Mouse (Mus musculus) embryonic fibroblast, embryonic 13.5 days (primary cell): ENCODE results near the gene Ppp4r1. TPM values are rescaled to one million over a fixed set of nuclear protein-coding genes. Genes with fewer than 3 reads are reported as not detected.

Experiments
- H3K27ac ChIP-seq: 2 replicates; pipeline ENCODE4 v1.5.1; 2012; ENCODE audit warnings: low read length, control low read depth, inconsistent platforms; ENCODE audit not compliant: insufficient read depth
- H3K4me1 ChIP-seq: 2 replicates; pipeline ENCODE4 v1.6.1; 2011; ENCODE audit warnings: low read length; ENCODE audit not compliant: control insufficient read depth, insufficient read depth
- H3K4me3 ChIP-seq: 2 replicates; pipeline ENCODE4 v1.5.1; 2011; ENCODE audit warnings: mild to moderate bottlenecking, control low read depth, low read length; ENCODE audit not compliant: insufficient read depth
- CTCF ChIP-seq: IDR thresholded peaks from 2 replicates; pipeline ENCODE4 v1.5.1; 2011; ENCODE audit warnings: mild to moderate bottlenecking, control low read depth, low read length, moderate library complexity, borderline replicate concordance; ENCODE audit not compliant: insufficient read depth
- POLR2A ChIP-seq: IDR thresholded peaks from 2 replicates; pipeline ENCODE4 v1.6.1; 2011; ENCODE audit warnings: low read depth, mild to moderate bottlenecking, control low read depth, low read length, moderate library complexity
- polyA plus RNA-seq: library from polyadenylated mRNA; stranded (reverse); fragments of >200 nt; gene quantifications from 2 replicates; pipeline ENCODE4 v1.2.4, GENCODE M21; 2011; ENCODE audit warnings: low read depth; ENCODE audit not compliant: missing spikeins, insufficient read length

Ppp4r1 gene
- polyA plus RNA-seq, 1 experiment: 102 TPM

GRCm38 (mm10) chr17:65824246-65824645 lies 41.9 kb downstream of the Ppp4r1 start:
- Histone ChIP-seq H3K4me3 (no peak overlapping the region), H3K27ac (no peak overlapping the region), H3K4me1 (peaks cover 3% of the 10 kb centered on the region; the same call in 1 of the 2 replicates)
- TF ChIP-seq POLR2A: no peak
- TF ChIP-seq CTCF: no peak

GRCm38 (mm10) chr17:65826257-65826656 lies 43.9 kb downstream of the Ppp4r1 start:
- TF ChIP-seq CTCF (no peak), POLR2A (no peak)
- Histone ChIP-seq H3K4me3 (no peak overlapping the region), H3K4me1 (no peaks in the 10 kb centered on the region), H3K27ac (no peak overlapping the region)

GRCm38 (mm10) chr17:65827119-65827840 lies 44.9 kb downstream of the Ppp4r1 start:
- Histone ChIP-seq H3K4me1 (no peaks in the 10 kb centered on the region), H3K27ac (no peak overlapping the region), H3K4me3 (no peak overlapping the region)
- TF ChIP-seq POLR2A (no peak), CTCF (no peak)

GRCm38 (mm10) chr17:65827904-65828303 lies 45.5 kb downstream of the Ppp4r1 start:
- no peaks in the 10 kb centered on the region for H3K4me1 ChIP-seq
- TF ChIP-seq POLR2A (no peak), CTCF (no peak)
- H3K27ac ChIP-seq: no peak overlapping the region
- no peak overlapping the region for H3K4me3 ChIP-seq

- Histone ChIP-seq H3K27ac (no peak overlapping the region), H3K4me3 (no peak overlapping the region), H3K4me1 (no peaks in the 10 kb centered on the region)
- no peak for TF ChIP-seq CTCF
- no peak for TF ChIP-seq POLR2A
Measured at GRCm38 (mm10) chr17:65828951-65829350, 46.6 kb downstream of the Ppp4r1 start.

GRCm38 (mm10) chr17:65830216-65830863 lies 48.0 kb downstream of the Ppp4r1 start:
- TF ChIP-seq POLR2A (no peak), CTCF (no peak)
- no peak overlapping the region for H3K4me3 ChIP-seq
- H3K4me1 ChIP-seq: no peaks in the 10 kb centered on the region
- no peak overlapping the region for H3K27ac ChIP-seq

GRCm38 (mm10) chr17:65833891-65834290 lies 51.5 kb downstream of the Ppp4r1 start:
- no peak for TF ChIP-seq POLR2A
- TF ChIP-seq CTCF: no peak
- Histone ChIP-seq H3K4me3 (no peak overlapping the region), H3K27ac (no peak overlapping the region), H3K4me1 (no peaks in the 10 kb centered on the region)

- TF ChIP-seq CTCF: no peak
- no peak for TF ChIP-seq POLR2A
- Histone ChIP-seq H3K4me1 (no peaks in the 10 kb centered on the region), H3K4me3 (no peak overlapping the region)
Measured at GRCm38 (mm10) chr17:65836746-65837145, 54.4 kb downstream of the Ppp4r1 start.

GRCm38 (mm10) chr17:65839541-65840256 lies 57.3 kb downstream of the Ppp4r1 start:
- Histone ChIP-seq H3K4me3 (no peak overlapping the region), H3K4me1 (no peaks in the 10 kb centered on the region), H3K27ac (no peak overlapping the region)
- TF ChIP-seq CTCF (no peak), POLR2A (no peak)

More at GRCm38 (mm10) chr17:65836746-65837145, 54.4 kb downstream of the Ppp4r1 start:
- H3K27ac ChIP-seq: no peak overlapping the region
